Mouse (Mus musculus) MEL (cell line): ENCODE measurements around the gene Eef1akmt3. TPM values are rescaled to one million over a fixed set of nuclear protein-coding genes. Genes with fewer than 3 reads are reported as not detected.

ENCODE experiments used
- DNase-seq: peaks from one replicate; pipeline ENCODE4 v3.0.0; 2011; ENCODE audit warnings: low read depth, low spot score
- H3K27ac ChIP-seq: 2 replicates; pipeline ENCODE4 v1.5.1; 2012; ENCODE audit warnings: low read depth, mild to moderate bottlenecking, control low read depth, low read length, moderate library complexity; ENCODE audit not compliant: control insufficient read depth
- H3K27me3 ChIP-seq, 2 experiments: fragments of 150-350 bp in 1 of 2; sonication (generic) in 1 of 2; 2 replicates each; pipeline ENCODE4 v1.6.1; 2012; ENCODE audit warnings: low read length in 2 of 2, mild to moderate bottlenecking in 2 of 2, improper control_type of control experiment in 1 of 2, moderate library complexity in 1 of 2; ENCODE audit not compliant: insufficient read depth in 2 of 2, control insufficient read depth in 1 of 2
- H3K36me3 ChIP-seq, 2 experiments: 2 replicates each; pipeline ENCODE4 v1.6.1; 2012 to 2014; ENCODE audit warnings: low read length in 2 of 2, improper control_type of control experiment in 1 of 2, inconsistent platforms in 1 of 2, mild to moderate bottlenecking in 1 of 2; ENCODE audit not compliant: insufficient read depth in 2 of 2, control insufficient read depth in 1 of 2
- H3K4me1 ChIP-seq, 2 experiments: fragments of 150-350 bp in 1 of 2; sonication (generic) in 1 of 2; 2 replicates each; pipeline ENCODE4 v1.6.1; 2012; ENCODE audit warnings: low read length in 2 of 2, improper control_type of control experiment in 1 of 2, mild to moderate bottlenecking in 1 of 2; ENCODE audit not compliant: insufficient read depth in 2 of 2, control insufficient read depth in 1 of 2
- H3K4me3 ChIP-seq, 2 experiments: fragments of 150-350 bp in 1 of 2; sonication (generic) in 1 of 2; 2 replicates each; pipeline ENCODE4 v1.5.1; 2012; ENCODE audit warnings: low read depth in 2 of 2, low read length in 2 of 2, mild to moderate bottlenecking in 2 of 2, moderate library complexity in 2 of 2, control low read depth in 1 of 2, improper control_type of control experiment in 1 of 2; ENCODE audit not compliant: control insufficient read depth in 1 of 2, insufficient read depth in 1 of 2
- H3K79me2 ChIP-seq: 2 replicates; pipeline ENCODE4 v1.6.1; 2012; ENCODE audit warnings: mild to moderate bottlenecking, low read length, moderate library complexity; ENCODE audit not compliant: control insufficient read depth, poor library complexity, insufficient read depth
- H3K9ac ChIP-seq: 2 replicates; pipeline ENCODE4 v1.6.1; 2012; ENCODE audit warnings: low read depth, mild to moderate bottlenecking, control low read depth, low read length, moderate library complexity; ENCODE audit not compliant: control insufficient read depth, poor library complexity, severe bottlenecking
- H3K9me3 ChIP-seq: fragments of 150-350 bp; sonication (generic); replicated peaks from 2 replicates; pipeline ENCODE4 v1.6.1; 2012; ENCODE audit warnings: mild to moderate bottlenecking, low read length, improper control_type of control experiment, moderate library complexity; ENCODE audit not compliant: insufficient read depth
- CHD1 ChIP-seq: IDR thresholded peaks from 2 replicates; pipeline ENCODE4 v1.6.1; 2012; ENCODE audit warnings: low read depth, mild to moderate bottlenecking, inconsistent platforms, low read length, improper control_type of control experiment
- CHD2 ChIP-seq: IDR thresholded peaks from 2 replicates; pipeline ENCODE4 v1.6.1; 2011; ENCODE audit warnings: low read length, improper control_type of control experiment
- E2F4 ChIP-seq: IDR thresholded peaks from 2 replicates; pipeline ENCODE4 v1.6.1; 2011; ENCODE audit warnings: low read depth, low read length, improper control_type of control experiment, borderline replicate concordance
- EP300 ChIP-seq, 2 experiments: IDR thresholded peaks; 2 replicates each; pipeline ENCODE4 v1.6.1; 2011; ENCODE audit warnings: improper control_type of control experiment in 2 of 2, low read length in 2 of 2, low read depth in 1 of 2, mild to moderate bottlenecking in 1 of 2
- GABPA ChIP-seq: IDR thresholded peaks from 2 replicates; pipeline ENCODE4 v1.6.1; 2012; ENCODE audit warnings: low read depth, mild to moderate bottlenecking, inconsistent platforms, low read length, improper control_type of control experiment, moderate library complexity
- HCFC1 ChIP-seq: IDR thresholded peaks from 2 replicates; pipeline ENCODE4 v1.6.1; 2012; ENCODE audit warnings: low read depth, mild to moderate bottlenecking, inconsistent platforms, low read length, improper control_type of control experiment, moderate library complexity
- JUND ChIP-seq: IDR thresholded peaks from 2 replicates; pipeline ENCODE4 v1.6.1; 2011; ENCODE audit warnings: low read depth, mild to moderate bottlenecking, improper control_type of control experiment, low read length
- KAT2A ChIP-seq: conservative IDR thresholded peaks from 2 replicates; pipeline ENCODE4 v1.6.1; 2012; ENCODE audit warnings: low read depth, low read length, improper control_type of control experiment, inconsistent platforms
- MAFK ChIP-seq: IDR thresholded peaks from 2 replicates; pipeline ENCODE4 v1.6.1; 2011; ENCODE audit warnings: low read depth, mild to moderate bottlenecking, low read length, improper control_type of control experiment, borderline replicate concordance
- NELFE ChIP-seq: IDR thresholded peaks from 2 replicates; pipeline ENCODE4 v1.6.1; 2011; ENCODE audit warnings: low read depth, low read length, improper control_type of control experiment
- NRF1 ChIP-seq: IDR thresholded peaks from 2 replicates; pipeline ENCODE4 v1.6.1; 2014; ENCODE audit warnings: low read depth, mild to moderate bottlenecking, inconsistent platforms, low read length, improper control_type of control experiment, moderate library complexity; ENCODE audit not compliant: poor library complexity, insufficient read depth, severe bottlenecking
- RAD21 ChIP-seq: IDR thresholded peaks from 2 replicates; pipeline ENCODE4 v1.6.1; 2011; ENCODE audit warnings: mild to moderate bottlenecking, low read depth, low read length, improper control_type of control experiment
- RCOR1 ChIP-seq: IDR thresholded peaks from 2 replicates; pipeline ENCODE4 v1.6.1; 2012; ENCODE audit warnings: low read depth, mild to moderate bottlenecking, inconsistent platforms, low read length, improper control_type of control experiment
- SMC3 ChIP-seq: IDR thresholded peaks from 2 replicates; pipeline ENCODE4 v1.6.1; 2011; ENCODE audit warnings: low read depth, low read length, improper control_type of control experiment
- TAL1 ChIP-seq: IDR thresholded peaks from 2 replicates; pipeline ENCODE4 v1.6.1; 2012; ENCODE audit warnings: mild to moderate bottlenecking, inconsistent platforms, low read length, moderate library complexity, mixed read lengths
- TCF12 ChIP-seq: IDR thresholded peaks from 2 replicates; pipeline ENCODE4 v1.6.1; 2014; ENCODE audit warnings: low read depth, mild to moderate bottlenecking, inconsistent platforms, low read length, improper control_type of control experiment, moderate library complexity
- UBTF ChIP-seq: IDR thresholded peaks from 2 replicates; pipeline ENCODE4 v1.6.1; 2012; ENCODE audit warnings: low read depth, mild to moderate bottlenecking, inconsistent platforms, low read length, improper control_type of control experiment, moderate library complexity, borderline replicate concordance; ENCODE audit not compliant: insufficient read depth
- polyA plus RNA-seq, 2 experiments: library from polyadenylated mRNA; stranded (reverse) in 1 of 2; unstranded in 1 of 2; fragments of >175 nt in 1 of 2; fragments of >200 nt in 1 of 2; gene quantifications; 2 replicates each; pipeline versions ENCODE4 v1.2.1 to v1.2.4; 2012; ENCODE audit warnings: low replicate concordance in 2 of 2, low read depth in 1 of 2; ENCODE audit not compliant: insufficient read length in 2 of 2, insufficient read depth in 1 of 2, missing spikeins in 1 of 2
- total RNA-seq: library from RNA; depleted of rRNA; stranded (reverse); fragments of 300-350 nt; gene quantifications from 2 replicates; pipeline ENCODE4 v1.2.3, GENCODE M21; 2012

Gene Eef1akmt3
- total and polyA plus RNA-seq, 3 experiments = 0.27 to 2.3 TPM; not detected in 1

DNA sequence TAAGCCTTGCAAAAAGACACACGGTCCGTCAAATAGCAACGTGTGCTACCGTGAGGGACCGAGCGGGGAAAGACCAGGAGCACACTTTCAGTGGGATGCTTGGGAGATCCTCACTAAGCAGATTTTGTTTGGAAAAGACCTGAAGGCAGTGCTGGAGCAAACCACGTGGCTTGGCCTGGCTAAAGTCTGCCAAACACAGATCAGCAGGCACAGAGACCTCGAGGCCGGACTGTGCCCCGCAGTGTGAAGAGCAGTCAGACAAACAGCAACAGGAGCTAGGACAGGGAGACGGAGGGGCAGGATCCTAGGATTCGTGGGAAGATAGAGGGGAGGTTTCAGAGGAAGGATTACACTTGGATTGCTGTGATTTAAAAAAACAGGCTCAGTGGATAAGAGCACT lies 5.0 kb downstream of the Eef1akmt3 start:
- no peak overlapping the region for H3K9ac ChIP-seq
- H3K36me3 ChIP-seq = no peaks in the 10 kb centered on the region
- H3K27me3 ChIP-seq = no peaks in the 10 kb centered on the region
- no peaks in the 10 kb centered on the region; the same call in 1 of the 2 replicates for H3K79me2 ChIP-seq
- H3K9me3 ChIP-seq = no peaks in the 10 kb centered on the region
- 0 out of 4 replicates have a peak, but pooled peaks cover 0 to under 1% of the 10 kb centered on the region in 2 experiments for H3K4me1 ChIP-seq
- no peak overlapping the region for H3K27ac ChIP-seq
- no peak overlapping the region for H3K4me3 ChIP-seq
- TF ChIP-seq MAFK = no peak
- no peak for TF ChIP-seq CHD2
- no peak for TF ChIP-seq NELFE
- TF ChIP-seq HCFC1 = no peak
- TF ChIP-seq RCOR1 = no peak
- TF ChIP-seq JUND = no peak
- TF ChIP-seq UBTF = no peak
- no peak for TF ChIP-seq KAT2A
- no peak for TF ChIP-seq CHD1
- TF ChIP-seq RAD21 = no peak
- no peak for DNase-seq

GRCm38 (mm10) chr10:127033301-127033741 lies 8.0 kb downstream of the Eef1akmt3 start:
- Histone ChIP-seq H3K27ac (no peak overlapping the region), H3K27me3 (no peaks in the 10 kb centered on the region), H3K4me3 (no peak overlapping the region), H3K4me1 (peaks cover 0 to 9% of the 10 kb centered on the region in 2 experiments; a peak in 2 of 4 replicates), H3K79me2 (peaks cover 12% of the 10 kb centered on the region), H3K9me3 (no peaks in the 10 kb centered on the region), H3K9ac (no peak overlapping the region), H3K36me3 (peaks cover under 1 to 10% of the 10 kb centered on the region in 2 experiments; a peak in 3 of 4 replicates)
- DNase-seq = no peak
- no peak for TF ChIP-seq E2F4
- TF ChIP-seq NRF1 = no peak
- TF ChIP-seq JUND = no peak
- TF ChIP-seq TCF12 = no peak
- no peak for TF ChIP-seq CHD2
- no peak for TF ChIP-seq RCOR1
- no peak for TF ChIP-seq NELFE
- TF ChIP-seq GABPA = no peak
- no peak for TF ChIP-seq SMC3
- no peak for TF ChIP-seq TAL1
- TF ChIP-seq EP300 (IDR thresholded peaks at IDR 0.05; ENCODE audit: low read depth in 1 of 2, low read length in 2 of 2) = no peak
